Mouse (Mus musculus) heart, embryonic 15.5 days (tissue): ENCODE measurements around the gene 2410015M20Rik. TPM values are rescaled to one million over a fixed set of nuclear protein-coding genes. Genes with fewer than 3 reads are reported as not detected.

Experiments
- ATAC-seq: fragments of 200-750 bp; cut with Nextera tagmentation; replicated peaks from 2 replicates; pipeline ENCODE4 v1.8.0; 2017; ENCODE audit warnings: low read depth, moderate TSS enrichment; ENCODE audit not compliant: insufficient number of reproducible peaks, insufficient read depth, low FRiP score
- H3K27ac ChIP-seq: fragments of 300-500 bp; sonication (generic); 2 replicates; pipeline ENCODE4 v1.5.1; 2015; ENCODE audit warnings: mild to moderate bottlenecking, inconsistent platforms
- H3K27me3 ChIP-seq: fragments of 300-500 bp; sonication (generic); 2 replicates; pipeline ENCODE4 v1.6.1; 2015; ENCODE audit warnings: inconsistent platforms
- H3K36me3 ChIP-seq: fragments of 300-500 bp; sonication (generic); 2 replicates; pipeline ENCODE4 v1.6.1; 2015; ENCODE audit warnings: mild to moderate bottlenecking, inconsistent platforms
- H3K4me1 ChIP-seq: fragments of 300-500 bp; sonication (generic); replicated peaks from 2 replicates; pipeline ENCODE4 v1.6.1; 2015; ENCODE audit warnings: inconsistent platforms
- H3K4me2 ChIP-seq: fragments of 300-500 bp; sonication (generic); 2 replicates; pipeline ENCODE4 v1.6.1; 2015; ENCODE audit warnings: inconsistent platforms, mild to moderate bottlenecking, moderate library complexity
- H3K4me3 ChIP-seq: fragments of 300-500 bp; sonication (generic); 2 replicates; pipeline ENCODE4 v1.5.1; 2015; ENCODE audit warnings: mild to moderate bottlenecking, inconsistent platforms
- H3K9ac ChIP-seq: fragments of 300-500 bp; sonication (generic); 2 replicates; pipeline ENCODE4 v1.6.1; 2015; ENCODE audit warnings: mild to moderate bottlenecking, inconsistent platforms
- H3K9me3 ChIP-seq: fragments of 300-500 bp; sonication (generic); replicated peaks from 2 replicates; pipeline ENCODE4 v1.6.1; 2016; ENCODE audit warnings: inconsistent platforms
- WGBS: fragments of 180-500 bp; shearing (Covaris S2); methylation state at CpG from one replicate; pipeline ENCODE4 v1.1.7; 2015; ENCODE audit warnings: mixed read lengths; 5-methylcytosine and 5-hydroxymethylcytosine counted together
- polyA plus RNA-seq: library from polyadenylated mRNA; unstranded; fragments of >200 nt; fragmentation: Nextera tagmentation; extraction: Ambion mirVana; gene quantifications from 2 replicates; pipeline ENCODE4 v1.2.1, GENCODE M21; 2015

The 2410015M20Rik gene
- polyA plus RNA-seq, 1 experiment from 2014 or later: 331 TPM

- Histone ChIP-seq H3K27ac (no peak overlapping the region), H3K9me3 (no peaks in the 10 kb centered on the region), H3K27me3 (no peaks in the 10 kb centered on the region), H3K9ac (no peak overlapping the region), H3K4me2 (no peak overlapping the region), H3K4me3 (no peak overlapping the region), H3K4me1 (peaks cover 11% of the 10 kb centered on the region), H3K36me3 (peaks cover 93% of the 10 kb centered on the region)
- no peak for ATAC-seq
- WGBS: 81% methylated on average over 8 of the region's 8 CpGs
Measured at GRCm38 (mm10) chr17:56593527-56594271, 15.9 kb downstream of the 2410015M20Rik start.

- Histone ChIP-seq H3K4me2 (no peak overlapping the region), H3K36me3 (peaks cover 96% of the 10 kb centered on the region), H3K4me1 (peaks cover 22% of the 10 kb centered on the region), H3K9ac (no peak overlapping the region), H3K9me3 (no peaks in the 10 kb centered on the region), H3K4me3 (no peak overlapping the region), H3K27ac (no peak overlapping the region), H3K27me3 (no peaks in the 10 kb centered on the region)
- ATAC-seq: no peak
Measured at GRCm38 (mm10) chr17:56592553-56592952, 17.0 kb downstream of the 2410015M20Rik start.

GRCm38 (mm10) chr17:56588921-56589320, 20.6 kb downstream of the 2410015M20Rik start:
- Histone ChIP-seq H3K9ac (no peak overlapping the region), H3K27me3 (no peaks in the 10 kb centered on the region), H3K4me3 (no peak overlapping the region), H3K4me2 (no peak overlapping the region), H3K4me1 (peaks cover 40% of the 10 kb centered on the region), H3K27ac (no peak overlapping the region), H3K36me3 (peaks cover 64% of the 10 kb centered on the region), H3K9me3 (no peaks in the 10 kb centered on the region)
- no peak for ATAC-seq
- WGBS: 96% methylated on average over 4 of the region's 4 CpGs

GRCm38 (mm10) chr17:56587773-56588172, 21.8 kb downstream of the 2410015M20Rik start:
- no peak for ATAC-seq
- Histone ChIP-seq H3K27ac (no peak overlapping the region), H3K4me3 (no peak overlapping the region), H3K9me3 (no peaks in the 10 kb centered on the region), H3K36me3 (peaks cover 53% of the 10 kb centered on the region), H3K9ac (no peak overlapping the region), H3K4me2 (no peak overlapping the region), H3K27me3 (no peaks in the 10 kb centered on the region), H3K4me1 (peaks cover 47% of the 10 kb centered on the region)
- WGBS: 56% methylated on average over 1 of the region's 1 CpGs

- Histone ChIP-seq H3K4me3 (peak overlapping the region; percentile 92), H3K4me1 (peaks cover 55% of the 10 kb centered on the region), H3K9ac (peak overlapping the region; percentile 92), H3K9me3 (no peaks in the 10 kb centered on the region), H3K4me2 (peak overlapping the region; percentile 73), H3K36me3 (peaks cover 49% of the 10 kb centered on the region), H3K27ac (peak overlapping the region; percentile 96), H3K27me3 (no peaks in the 10 kb centered on the region)
- under 1% methylated on average over 60 of the region's 61 CpGs for WGBS
- ATAC-seq: no peak
Measured at GRCm38 (mm10) chr17:56585171-56585821, 24.3 kb downstream of the 2410015M20Rik start.

GRCm38 (mm10) chr17:56584257-56585130, 25.1 kb downstream of the 2410015M20Rik start, which contains the start of the genes Safb2 and Safb:
Safb2 (minus strand) TSS chr17:56584585.
Safb (plus strand) TSS chr17:56584825.
- WGBS: under 1% methylated on average over 95 of the region's 101 CpGs
- Histone ChIP-seq H3K27ac (peak within 1 kb of the TSS; percentile 97), H3K27me3 (no peaks in the 10 kb centered on the region), H3K36me3 (peaks cover 49% of the 10 kb centered on the region), H3K4me3 (peak within 1 kb of the TSS; percentile 93), H3K9ac (peak within 1 kb of the TSS; percentile 96), H3K4me2 (peak within 1 kb of the TSS; percentile 74), H3K4me1 (peaks cover 55% of the 10 kb centered on the region), H3K9me3 (no peaks in the 10 kb centered on the region)
- peak; percentile 94 for ATAC-seq

GRCm38 (mm10) chr17:56583611-56584256, 25.8 kb downstream of the 2410015M20Rik start:
- Histone ChIP-seq H3K27ac (peak overlapping the region; percentile 97), H3K9ac (peak overlapping the region; percentile 96), H3K4me2 (peak overlapping the region; percentile 74), H3K4me1 (peaks cover 52% of the 10 kb centered on the region), H3K27me3 (no peaks in the 10 kb centered on the region), H3K4me3 (peak overlapping the region; percentile 93), H3K36me3 (peaks cover 47% of the 10 kb centered on the region), H3K9me3 (no peaks in the 10 kb centered on the region)
- ATAC-seq: peak; percentile 15; the same call in 1 of the 2 replicates
- WGBS: under 1% methylated on average over 33 of the region's 33 CpGs

GRCm38 (mm10) chr17:56583071-56583470, 26.5 kb downstream of the 2410015M20Rik start:
- ATAC-seq: no peak
- H3K9ac ChIP-seq: peak overlapping the region; percentile 96
- H3K9me3 ChIP-seq: no peaks in the 10 kb centered on the region
- H3K4me2 ChIP-seq: peak overlapping the region; percentile 74
- peak overlapping the region; percentile 97 for H3K27ac ChIP-seq
- H3K4me3 ChIP-seq: peak overlapping the region; percentile 93
- WGBS: 81% methylated on average over 1 of the region's 1 CpGs
- peaks cover 46% of the 10 kb centered on the region for H3K4me1 ChIP-seq
- H3K36me3 ChIP-seq: peaks cover 47% of the 10 kb centered on the region
- H3K27me3 ChIP-seq: no peaks in the 10 kb centered on the region

GRCm38 (mm10) chr17:56572939-56573338, 36.6 kb downstream of the 2410015M20Rik start:
- H3K36me3 ChIP-seq: peaks cover 88% of the 10 kb centered on the region
- H3K4me2 ChIP-seq: no peak overlapping the region
- H3K4me1 ChIP-seq: 0 out of 2 replicates have a peak, but pooled peaks cover 4% of the 10 kb centered on the region
- no peaks in the 10 kb centered on the region for H3K9me3 ChIP-seq
- H3K27ac ChIP-seq: no peak overlapping the region
- no peak overlapping the region for H3K9ac ChIP-seq
- no peak for ATAC-seq
- H3K4me3 ChIP-seq: no peak overlapping the region
- 83% methylated on average over 3 of the region's 3 CpGs for WGBS
- no peaks in the 10 kb centered on the region for H3K27me3 ChIP-seq

- Histone ChIP-seq H3K4me1 (0 out of 2 replicates have a peak, but pooled peaks cover 4% of the 10 kb centered on the region), H3K36me3 (peaks cover 88% of the 10 kb centered on the region), H3K27me3 (no peaks in the 10 kb centered on the region), H3K9me3 (no peaks in the 10 kb centered on the region), H3K9ac (no peak overlapping the region), H3K4me2 (no peak overlapping the region), H3K27ac (no peak overlapping the region), H3K4me3 (no peak overlapping the region)
- 34% methylated on average over 1 of the region's 1 CpGs for WGBS
- ATAC-seq: no peak
Measured at GRCm38 (mm10) chr17:56572154-56572553, 37.4 kb downstream of the 2410015M20Rik start.
